ENCODE assay signal across 31 mouse cellular contexts in the genomic region with DNA sequence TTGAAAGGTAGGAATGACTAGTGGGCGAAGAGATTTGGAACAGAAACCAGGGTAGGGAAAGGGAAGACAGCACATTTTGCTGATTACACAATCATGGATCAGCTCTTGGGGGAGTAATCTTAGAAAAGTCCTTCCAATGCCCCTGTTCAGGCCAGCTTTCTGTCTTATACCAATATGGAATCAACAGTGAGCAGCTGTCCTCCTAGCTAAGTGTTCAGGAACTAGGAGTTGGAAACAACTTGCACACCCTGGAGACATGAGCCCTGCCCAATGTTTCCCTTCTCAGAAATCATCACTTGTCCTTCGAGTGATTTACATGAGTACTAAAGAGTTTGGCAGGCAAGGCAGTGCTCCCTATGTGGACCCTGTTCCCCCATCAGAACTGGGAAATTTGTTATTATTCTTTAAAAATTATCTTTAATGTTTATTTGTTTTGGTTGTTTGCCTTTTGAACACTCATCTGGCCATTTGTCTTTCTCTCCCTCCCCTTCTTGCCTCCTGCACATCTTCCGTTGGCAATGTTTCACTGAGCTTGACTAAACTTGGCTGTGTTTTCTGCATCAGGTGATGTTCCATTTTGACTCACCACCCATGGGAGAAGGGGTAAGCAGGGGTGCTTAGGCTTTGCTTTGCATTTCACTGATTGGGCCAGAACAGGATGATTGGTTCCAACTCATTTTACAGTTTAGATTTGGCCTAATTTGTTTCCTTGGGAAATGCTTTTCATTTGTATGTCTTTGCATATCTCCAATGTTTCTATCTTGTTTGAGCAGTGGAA. TPM values are rescaled to one million over a fixed set of nuclear protein-coding genes. Genes with fewer than 3 reads are reported as not detected.
DNase-seq lines count a peak whose midpoint lies in the region; ATAC-seq and TF ChIP-seq lines count a peak whose summit lies in the region.
"Had no signal": no experiment of that assay in that cellular context is flagged by ENCODE, and none has a peak within 500 bp of the region (broad histone marks: within the 10 kb centered on the region; RNA-seq: fewer than 3 reads in every experiment).

No protein-coding gene starts in this region.

- H3K27me3 ChIP-seq in heart, embryonic 12.5 days (replicated peaks), result no peaks in the 10 kb centered on the region; the same call in 1 of the 2 replicates
- H3K27me3 ChIP-seq in lung, postnatal 0 days (replicated peaks; ENCODE audit: insufficient read depth, low read length), result no peaks in the 10 kb centered on the region
- H3K27me3 ChIP-seq in hindbrain, embryonic 10.5 days (ENCODE audit: insufficient read depth, poor library complexity, severe bottlenecking), result no peaks in the 10 kb centered on the region; the same call in 1 of the 2 replicates
- H3K27me3 ChIP-seq: forebrain, embryonic 13.5 days; heart, embryonic 13.5 days; hindbrain, embryonic 15.5 days; limb, embryonic 15.5 days; liver, embryonic 13.5 days; lung, embryonic 15.5 days; midbrain, embryonic 13.5 days had no signal

- no peak overlapping the region for H3K27ac ChIP-seq in heart, embryonic 12.5 days (ENCODE audit: poor library complexity, severe bottlenecking)
- no peak overlapping the region for H3K27ac ChIP-seq in lung, postnatal 0 days (ENCODE audit: low read length)
- H3K27ac ChIP-seq in hindbrain, embryonic 10.5 days, result no peak overlapping the region
- H3K27ac ChIP-seq: forebrain, embryonic 13.5 days; heart, embryonic 13.5 days; hindbrain, embryonic 15.5 days; limb, embryonic 10.5 days; limb, embryonic 15.5 days; liver, embryonic 13.5 days; lung, embryonic 15.5 days; macrophage; midbrain, embryonic 13.5 days had no signal

- no peak for TF ChIP-seq POLR2A in lung, adult 2 months (IDR thresholded peaks at IDR 0.05; ENCODE audit: borderline replicate concordance, extremely low read depth, low read depth, low read length)

- DNase-seq in gastrocnemius, postnatal 10 days, result peak; percentile 3
- DNase-seq in gastrocnemius, adult 8-10 months (ENCODE audit: low spot score in 2 of 2), result no peak
- peak; percentile 41 to 47 for DNase-seq in heart, adult 9 months (ENCODE audit: low spot score in 2 of 2)
- DNase-seq in lung, postnatal 0 days (ENCODE audit: low spot score), result peak; percentile 34
- DNase-seq in lung, adult 2 months, result no peak
- no peak for DNase-seq in hindbrain, embryonic 10.5 days (ENCODE audit: low spot score)
- DNase-seq: adrenal gland, adult 2 months; adrenal gland, postnatal 36 days; cerebellum, adult 2 months; cerebellum, postnatal 14 days; kidney, adult 11 months; kidney, postnatal 14 days; layer of hippocampus, adult 9-11 months; liver, embryonic 13.5 days; thymus, postnatal 4 days had no signal

- ATAC-seq in heart, embryonic 12.5 days (ENCODE audit: insufficient number of reproducible peaks, low FRiP score), result no peak
- peak; percentile 48 for ATAC-seq in lung, postnatal 0 days
- ATAC-seq: activated CD4-positive, CD25-positive, alpha-beta regulatory T cell, adult 4 months; CD4-positive, CD25-positive, alpha-beta regulatory T cell, adult 4 months; forebrain, embryonic 13.5 days; inflammation-experienced regulatory T-cells, adult 6 months; midbrain, embryonic 13.5 days had no signal

- no peaks in the 10 kb centered on the region for H3K36me3 ChIP-seq in heart, embryonic 12.5 days
- no peaks in the 10 kb centered on the region for H3K36me3 ChIP-seq in lung, postnatal 0 days (ENCODE audit: insufficient read depth, low read length)
- no peaks in the 10 kb centered on the region for H3K36me3 ChIP-seq in hindbrain, embryonic 10.5 days
- H3K36me3 ChIP-seq: heart, embryonic 13.5 days; hindbrain, embryonic 15.5 days; limb, embryonic 10.5 days; limb, embryonic 15.5 days; liver, embryonic 13.5 days; lung, embryonic 15.5 days; midbrain, embryonic 13.5 days had no signal

- H3K9me3 ChIP-seq in heart, embryonic 12.5 days (replicated peaks), result no peaks in the 10 kb centered on the region
- no peaks in the 10 kb centered on the region for H3K9me3 ChIP-seq in lung, postnatal 0 days (ENCODE audit: low read length)
- H3K9me3 ChIP-seq in hindbrain, embryonic 10.5 days, result no peaks in the 10 kb centered on the region
- H3K9me3 ChIP-seq: forebrain, embryonic 13.5 days; heart, embryonic 13.5 days; hindbrain, embryonic 15.5 days; limb, embryonic 10.5 days; limb, embryonic 15.5 days; liver, embryonic 13.5 days; lung, embryonic 15.5 days; midbrain, embryonic 13.5 days had no signal

- no peak for TF ChIP-seq CTCF in lung, postnatal 0 days (IDR thresholded peaks at IDR 0.05)
- no peak for TF ChIP-seq CTCF in lung, adult 2 months (IDR thresholded peaks at IDR 0.05; ENCODE audit: insufficient read depth, low read length)

- WGBS in heart, embryonic 12.5 days, result 66% methylated on average over 3 of the region's 3 CpGs
- 59% methylated on average over 3 of the region's 3 CpGs for WGBS in lung, postnatal 0 days
- WGBS in lung, adult 2 months, result 61% methylated on average over 3 of the region's 3 CpGs
- 87% methylated on average over 3 of the region's 3 CpGs for WGBS in hindbrain, embryonic 10.5 days

- H3K4me3 ChIP-seq in heart, embryonic 12.5 days, result no peak overlapping the region
- H3K4me3 ChIP-seq in lung, postnatal 0 days (ENCODE audit: low read depth, low read length), result no peak overlapping the region
- H3K4me3 ChIP-seq in lung, adult 2 months (replicated peaks; ENCODE audit: extremely low read depth, low read depth, low read length), result no peak overlapping the region
- no peak overlapping the region for H3K4me3 ChIP-seq in hindbrain, embryonic 10.5 days
- H3K4me3 ChIP-seq: forebrain, embryonic 13.5 days; heart, embryonic 13.5 days; hindbrain, embryonic 15.5 days; limb, embryonic 10.5 days; limb, embryonic 15.5 days; liver, embryonic 13.5 days; lung, embryonic 15.5 days; midbrain, embryonic 13.5 days had no signal

- H3K4me1 ChIP-seq in heart, embryonic 12.5 days (replicated peaks), result no peaks in the 10 kb centered on the region
- H3K4me1 ChIP-seq in lung, postnatal 0 days (ENCODE audit: insufficient read depth, low read depth, low read length), result no peaks in the 10 kb centered on the region
- H3K4me1 ChIP-seq in lung, adult 2 months (ENCODE audit: control insufficient read depth, insufficient read depth, low read length), result no peaks in the 10 kb centered on the region
- no peaks in the 10 kb centered on the region for H3K4me1 ChIP-seq in hindbrain, embryonic 10.5 days (replicated peaks)
- H3K4me1 ChIP-seq: forebrain, embryonic 13.5 days; heart, embryonic 13.5 days; hindbrain, embryonic 15.5 days; limb, embryonic 10.5 days; limb, embryonic 15.5 days; liver, embryonic 13.5 days; lung, embryonic 15.5 days; midbrain, embryonic 13.5 days had no signal

- no peak for TF ChIP-seq EP300 in lung, postnatal 0 days (IDR thresholded peaks at IDR 0.05)

- H3K9ac ChIP-seq in heart, embryonic 12.5 days, result no peak overlapping the region
- H3K9ac ChIP-seq in lung, postnatal 0 days (replicated peaks; ENCODE audit: low read depth), result no peak overlapping the region
- H3K9ac ChIP-seq: forebrain, embryonic 13.5 days; heart, embryonic 13.5 days; hindbrain, embryonic 15.5 days; limb, embryonic 15.5 days; liver, embryonic 13.5 days; lung, embryonic 15.5 days; midbrain, embryonic 13.5 days had no signal

- H3K4me2 ChIP-seq in heart, embryonic 12.5 days, result no peak overlapping the region
- no peak overlapping the region for H3K4me2 ChIP-seq in lung, postnatal 0 days (replicated peaks; ENCODE audit: low read depth, low read length)
- H3K4me2 ChIP-seq: forebrain, embryonic 13.5 days; heart, embryonic 13.5 days; hindbrain, embryonic 15.5 days; limb, embryonic 15.5 days; liver, embryonic 13.5 days; lung, embryonic 15.5 days; midbrain, embryonic 13.5 days had no signal

RNA-seq across cellular contexts. Expression of a gene that starts 13.3 kb away (rescaled TPM):
- 10 to 100 TPM; 16.9 to 18.7 TPM for total RNA-seq in gastrocnemius, postnatal 10 days (2021)
- under 1 TPM; 0.46 to 0.56 (median 0.48) TPM for total RNA-seq in gastrocnemius, adult 8-10 months (2022)
- 3.8 and 3.9 TPM in 2 replicates for polyA plus RNA-seq in heart, embryonic 12.5 days (2016; fragmentation: Nextera tagmentation; extraction: Ambion mirVana)
- 0.98 and 1.1 TPM in 2 replicates for polyA plus RNA-seq in lung, postnatal 0 days (2015; fragmentation: Nextera tagmentation; extraction: Ambion mirVana)
- polyA plus RNA-seq in lung, adult 2 months (2012; rRNA removed), result 0.19 and 0.50 TPM in 2 replicates
- 0.24 and 0.63 TPM in 2 replicates for polyA plus RNA-seq in hindbrain, embryonic 10.5 days (2016; fragmentation: Nextera tagmentation; extraction: Ambion mirVana)
- total RNA-seq: hematopoietic stem cell, adult 5-6 weeks; megakaryocyte-erythroid progenitor cell, adult 5-6 weeks had no signal
- polyA plus RNA-seq: activated CD4-positive, CD25-positive, alpha-beta regulatory T cell, adult 4 months; CD4-positive, CD25-positive, alpha-beta regulatory T cell, adult 4 months; cerebellum, adult 2 months; cortical plate, adult 2 months; inflammation-experienced regulatory T-cells, adult 6 months; macrophage; small intestine, adult 2 months had no signal

Comparison
In these comparisons a context has a peak if more than half of its experiments do, and no peak if none do; other contexts are left out.
1. DNase-seq: peak in gastrocnemius, postnatal 10 days (single experiment), heart, adult 9 months (2 of 2) and lung, postnatal 0 days (single experiment); none in gastrocnemius, adult 8-10 months (0 of 2), lung, adult 2 months (single experiment) and hindbrain, embryonic 10.5 days (single experiment).